ENCODE assay signal across 9 mouse cellular contexts in genomic region chr13:41335767-41336166, GRCm38 (mm10).
DNase-seq lines count a peak whose midpoint lies in the region; ATAC-seq lines count a peak whose summit lies in the region.
"Had no signal": no experiment of that assay in that cellular context is flagged by ENCODE, and none has a peak within 500 bp of the region (broad histone marks: within the 10 kb centered on the region; RNA-seq: fewer than 3 reads in every experiment).

No protein-coding gene starts in this region.

- H3K9ac ChIP-seq in heart, embryonic 11.5 days (ENCODE audit: low read depth, low read length), result 0 out of 2 replicates have a peak overlapping the region, but pooled peaks have one; percentile 12
- no peak overlapping the region for H3K9ac ChIP-seq in lung, embryonic 15.5 days
- 0 out of 2 replicates have a peak overlapping the region, but pooled peaks have one; percentile 13 for H3K9ac ChIP-seq in kidney, embryonic 14.5 days (ENCODE audit: low read depth, low read length)
- 0 out of 2 replicates have a peak overlapping the region, but pooled peaks have one; percentile 18 for H3K9ac ChIP-seq in stomach, embryonic 16.5 days (ENCODE audit: low read length)
- H3K9ac ChIP-seq: midbrain, embryonic 15.5 days had no signal

- intact Hi-C loops in heart, postnatal 14 days (cut with DNase I), result loop anchor here (5.0 kb wide), 1 partner anchor 33 kb away; no protein-coding TSS in a partner anchor

- no peaks in the 10 kb centered on the region for H3K27me3 ChIP-seq in heart, embryonic 11.5 days (ENCODE audit: control insufficient read depth, insufficient read depth, low read length)
- H3K27me3 ChIP-seq in lung, embryonic 15.5 days, result no peaks in the 10 kb centered on the region
- no peaks in the 10 kb centered on the region for H3K27me3 ChIP-seq in kidney, embryonic 14.5 days (ENCODE audit: control insufficient read depth, insufficient read depth, low read length)
- H3K27me3 ChIP-seq in stomach, embryonic 16.5 days (ENCODE audit: control insufficient read depth, insufficient read depth, low read length), result no peaks in the 10 kb centered on the region
- H3K27me3 ChIP-seq: midbrain, embryonic 15.5 days had no signal

- ATAC-seq in heart, embryonic 11.5 days (replicated peaks; ENCODE audit: insufficient number of reproducible peaks, low FRiP score, low TSS enrichment), result no peak
- ATAC-seq in lung, embryonic 15.5 days (ENCODE audit: borderline replicate concordance, extremely low read depth, low FRiP score, low TSS enrichment), result no peak
- 0 out of 2 replicates have a peak, but pooled peaks have one; percentile 10 for ATAC-seq in kidney, embryonic 14.5 days (ENCODE audit: low FRiP score, low TSS enrichment)
- ATAC-seq in stomach, embryonic 16.5 days (ENCODE audit: insufficient read depth, low FRiP score), result peak; percentile 47
- ATAC-seq: midbrain, embryonic 15.5 days had no signal

- no peak for DNase-seq in heart, postnatal 14 days
- DNase-seq in lung, postnatal 4 days, result no peak
- DNase-seq in yolk sac, embryonic 10.5 days (ENCODE audit: low spot score), result no peak
- DNase-seq in ovary, adult 18-20 months (ENCODE audit: low spot score), result no peak

- 71% methylated on average over 5 of the region's 5 CpGs for WGBS in heart, embryonic 11.5 days (ENCODE audit: insufficient replicate concordance)
- WGBS in lung, embryonic 15.5 days, result 64% methylated on average over 5 of the region's 5 CpGs
- 70% methylated on average over 5 of the region's 5 CpGs for WGBS in kidney, embryonic 14.5 days
- 69% methylated on average over 5 of the region's 5 CpGs for WGBS in stomach, embryonic 16.5 days

- peak overlapping the region; percentile 93 for H3K27ac ChIP-seq in heart, embryonic 11.5 days (ENCODE audit: low read depth, low read length)
- peak overlapping the region; percentile 74 for H3K27ac ChIP-seq in lung, embryonic 15.5 days
- H3K27ac ChIP-seq in kidney, embryonic 14.5 days (ENCODE audit: low read depth, low read length), result peak overlapping the region; percentile 80
- peak overlapping the region; percentile 83 for H3K27ac ChIP-seq in stomach, embryonic 16.5 days (ENCODE audit: low read length)
- H3K27ac ChIP-seq: midbrain, embryonic 15.5 days had no signal

- no peak overlapping the region for H3K4me2 ChIP-seq in heart, embryonic 11.5 days
- H3K4me2 ChIP-seq in lung, embryonic 15.5 days, result no peak overlapping the region
- no peak overlapping the region for H3K4me2 ChIP-seq in kidney, embryonic 14.5 days (replicated peaks; ENCODE audit: low read depth, low read length)
- no peak overlapping the region for H3K4me2 ChIP-seq in stomach, embryonic 16.5 days (ENCODE audit: low read depth, low read length)
- H3K4me2 ChIP-seq: midbrain, embryonic 15.5 days had no signal

- no peaks in the 10 kb centered on the region; the same call in 1 of the 2 replicates for H3K36me3 ChIP-seq in heart, embryonic 11.5 days (ENCODE audit: control insufficient read depth, insufficient read depth, low read length)
- peaks cover 28% of the 10 kb centered on the region for H3K36me3 ChIP-seq in lung, embryonic 15.5 days
- H3K36me3 ChIP-seq in kidney, embryonic 14.5 days (ENCODE audit: control insufficient read depth, insufficient read depth, low read length), result peaks cover 8% of the 10 kb centered on the region; the same call in 1 of the 2 replicates
- H3K36me3 ChIP-seq in stomach, embryonic 16.5 days (ENCODE audit: control insufficient read depth, insufficient read depth, low read length), result 0 out of 2 replicates have a peak, but pooled peaks cover 9% of the 10 kb centered on the region
- H3K36me3 ChIP-seq: midbrain, embryonic 15.5 days had no signal

- H3K4me3 ChIP-seq in heart, embryonic 11.5 days (ENCODE audit: low read depth, low read length), result no peak overlapping the region
- H3K4me3 ChIP-seq in lung, embryonic 15.5 days, result no peak overlapping the region
- no peak overlapping the region for H3K4me3 ChIP-seq in kidney, embryonic 14.5 days (ENCODE audit: low read length)
- H3K4me3 ChIP-seq in stomach, embryonic 16.5 days (replicated peaks; ENCODE audit: low read length), result no peak overlapping the region
- H3K4me3 ChIP-seq: midbrain, embryonic 15.5 days had no signal

- no peaks in the 10 kb centered on the region for H3K9me3 ChIP-seq in heart, embryonic 11.5 days (replicated peaks; ENCODE audit: control insufficient read depth, low read length)
- no peaks in the 10 kb centered on the region for H3K9me3 ChIP-seq in lung, embryonic 15.5 days
- H3K9me3 ChIP-seq in kidney, embryonic 14.5 days (ENCODE audit: control insufficient read depth, low read length), result no peaks in the 10 kb centered on the region
- no peaks in the 10 kb centered on the region for H3K9me3 ChIP-seq in stomach, embryonic 16.5 days (replicated peaks; ENCODE audit: control insufficient read depth, low read length)
- H3K9me3 ChIP-seq: midbrain, embryonic 15.5 days had no signal

- peaks cover 35% of the 10 kb centered on the region for H3K4me1 ChIP-seq in heart, embryonic 11.5 days (ENCODE audit: control insufficient read depth, insufficient read depth, low read length)
- peaks cover 76% of the 10 kb centered on the region for H3K4me1 ChIP-seq in lung, embryonic 15.5 days
- peaks cover 22% of the 10 kb centered on the region for H3K4me1 ChIP-seq in kidney, embryonic 14.5 days (ENCODE audit: control insufficient read depth, insufficient read depth, low read length)
- peaks cover 35% of the 10 kb centered on the region for H3K4me1 ChIP-seq in stomach, embryonic 16.5 days (ENCODE audit: control insufficient read depth, insufficient read depth, low read length)
- H3K4me1 ChIP-seq: midbrain, embryonic 15.5 days had no signal

Comparison
In these comparisons a context has a peak if more than half of its experiments do, and no peak if none do; other contexts are left out.
1. ATAC-seq: peak in kidney, embryonic 14.5 days (single experiment) and stomach, embryonic 16.5 days (single experiment); none in heart, embryonic 11.5 days (single experiment) and lung, embryonic 15.5 days (single experiment).
2. Peak in every context shown above with its lines, with median percentiles within 50 percentile points of each other: H3K27ac ChIP-seq.